Mouse (Mus musculus): ENCODE data around the gene Zfp597. TPM values are rescaled to one million over a fixed set of nuclear protein-coding genes. Genes with fewer than 3 reads are reported as not detected.

Gene Zfp597
- polyA plus RNA-seq, 1 experiment: 6.4 TPM

DNA sequence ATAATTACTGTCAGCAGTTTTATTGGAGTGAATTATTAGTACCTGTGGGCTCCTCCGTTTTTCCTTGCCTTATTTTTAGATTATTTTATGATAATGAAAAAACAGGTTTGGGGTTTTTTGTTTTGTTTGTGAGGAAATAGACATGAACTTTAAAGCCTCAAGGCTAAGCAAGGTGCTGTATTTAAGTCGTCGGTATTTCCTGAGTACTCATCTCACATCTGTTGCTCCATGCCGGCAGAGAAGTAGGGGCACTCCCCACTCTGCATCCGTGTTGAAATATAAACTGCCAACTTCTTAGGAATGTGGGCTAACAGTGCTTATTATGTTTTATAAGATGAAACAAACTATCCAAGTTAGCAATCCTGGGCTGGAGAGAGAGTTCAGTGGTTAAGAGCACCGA is 11.7 kb upstream of the Zfp597 start:
- no peaks in the 10 kb centered on the region for H3K4me1 ChIP-seq (ENCODE audit: control insufficient read depth, insufficient read depth, low read length)
- H3K9me3 ChIP-seq (replicated peaks; ENCODE audit: control insufficient read depth, insufficient read depth, low read length, poor library complexity, severe bottlenecking): no peaks in the 10 kb centered on the region

DNA sequence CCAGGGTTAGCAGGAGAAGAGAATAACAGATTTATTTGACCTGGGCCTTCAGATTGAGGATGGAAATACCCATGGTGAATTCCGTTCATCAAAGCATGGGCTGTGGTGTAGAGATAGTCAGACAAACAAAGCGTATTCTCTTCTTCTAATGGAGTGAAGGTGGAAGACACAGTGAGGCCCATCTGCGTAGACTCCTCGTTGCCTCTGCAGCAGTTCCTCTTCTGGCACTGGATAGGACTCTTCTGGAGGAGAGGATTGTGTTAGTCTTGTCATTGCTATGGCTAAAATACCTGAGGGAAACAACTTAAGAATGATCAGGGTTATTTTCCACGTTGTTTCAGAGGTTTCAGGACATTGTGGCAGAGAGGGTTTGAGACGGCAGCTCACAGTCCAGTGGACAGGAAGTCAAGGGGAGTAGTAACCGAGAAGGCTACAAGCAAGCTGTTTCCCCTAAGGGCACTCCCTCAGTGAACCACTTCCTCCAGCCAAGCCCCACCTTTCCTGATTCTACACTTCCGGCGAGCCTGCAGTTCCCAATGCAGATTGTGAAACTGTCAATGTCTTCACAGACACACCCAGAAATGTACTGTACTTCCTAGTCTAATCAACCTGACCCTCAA is 10.9 kb upstream of the Zfp597 start:
- 0 out of 2 replicates have a peak overlapping the region, but pooled peaks have one; percentile 3 for H3K4me3 ChIP-seq (ENCODE audit: low read depth, low read length)
- TF ChIP-seq CTCF (IDR thresholded peaks at IDR 0.05; ENCODE audit: low read depth, low read length) (no peak), POLR2A (IDR thresholded peaks at IDR 0.05; ENCODE audit: insufficient read depth, low read length) (no peak), EP300 (IDR thresholded peaks at IDR 0.05; ENCODE audit: insufficient read depth, low read depth, low read length) (no peak)
- H3K27ac ChIP-seq (ENCODE audit: insufficient read depth, low read length): peak overlapping the region; percentile 46; the same call in 1 of the 2 replicates
- H3K4me1 ChIP-seq (ENCODE audit: control insufficient read depth, insufficient read depth, low read length): no peaks in the 10 kb centered on the region
- 0 out of 2 replicates have a peak overlapping the region, but pooled peaks have one; percentile 29 for H3K9ac ChIP-seq (ENCODE audit: low read depth, poor library complexity, severe bottlenecking)
- no peaks in the 10 kb centered on the region for H3K27me3 ChIP-seq (ENCODE audit: control insufficient read depth, insufficient read depth, low read length, poor library complexity, severe bottlenecking)
- H3K9me3 ChIP-seq (replicated peaks; ENCODE audit: control insufficient read depth, insufficient read depth, low read length, poor library complexity, severe bottlenecking): no peaks in the 10 kb centered on the region
- peaks cover 13% of the 10 kb centered on the region for H3K36me3 ChIP-seq (ENCODE audit: control insufficient read depth, insufficient read depth, low read length, poor library complexity, severe bottlenecking)

More for the DNA sequence above, 11.7 kb upstream of the Zfp597 start:
- no peaks in the 10 kb centered on the region for H3K27me3 ChIP-seq (ENCODE audit: control insufficient read depth, insufficient read depth, low read length, poor library complexity, severe bottlenecking)
- peaks cover 17% of the 10 kb centered on the region for H3K36me3 ChIP-seq (ENCODE audit: control insufficient read depth, insufficient read depth, low read length, poor library complexity, severe bottlenecking)
- no peak overlapping the region for H3K27ac ChIP-seq (ENCODE audit: insufficient read depth, low read length)
- H3K9ac ChIP-seq (ENCODE audit: low read depth, poor library complexity, severe bottlenecking): no peak overlapping the region
- TF ChIP-seq EP300 (IDR thresholded peaks at IDR 0.05; ENCODE audit: insufficient read depth, low read depth, low read length): no peak
- H3K4me3 ChIP-seq (ENCODE audit: low read depth, low read length): no peak overlapping the region

DNA sequence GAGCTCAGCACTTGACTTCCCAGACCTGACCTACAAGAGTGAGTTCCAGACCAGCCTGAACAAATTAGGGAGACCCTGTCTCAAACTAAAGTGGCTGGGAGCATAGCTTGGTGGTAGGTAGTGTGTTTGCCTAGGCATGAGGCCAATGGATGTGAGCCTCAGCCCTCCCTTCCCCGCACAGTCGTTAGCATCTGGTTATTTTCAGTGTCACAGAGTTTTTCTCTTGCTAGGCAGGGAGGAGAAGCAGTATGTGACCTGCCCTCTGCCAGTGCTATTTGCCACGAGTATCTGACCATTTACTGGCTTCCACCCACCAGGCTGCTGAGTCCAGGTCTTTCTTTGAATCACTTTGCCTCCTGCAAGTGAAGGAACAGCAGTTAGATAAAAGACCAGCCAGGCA is 9.4 kb upstream of the Zfp597 start:
- peaks cover 2% of the 10 kb centered on the region for H3K4me1 ChIP-seq (ENCODE audit: control insufficient read depth, insufficient read depth, low read length)
- no peak overlapping the region for H3K4me3 ChIP-seq (ENCODE audit: low read depth, low read length)
- no peaks in the 10 kb centered on the region for H3K9me3 ChIP-seq (replicated peaks; ENCODE audit: control insufficient read depth, insufficient read depth, low read length, poor library complexity, severe bottlenecking)
- H3K9ac ChIP-seq (ENCODE audit: low read depth, poor library complexity, severe bottlenecking): no peak overlapping the region
- peaks cover 5% of the 10 kb centered on the region; the same call in 1 of the 2 replicates for H3K36me3 ChIP-seq (ENCODE audit: control insufficient read depth, insufficient read depth, low read length, poor library complexity, severe bottlenecking)
- H3K27me3 ChIP-seq (ENCODE audit: control insufficient read depth, insufficient read depth, low read length, poor library complexity, severe bottlenecking): no peaks in the 10 kb centered on the region
- H3K27ac ChIP-seq (ENCODE audit: insufficient read depth, low read length): no peak overlapping the region
- TF ChIP-seq POLR2A (IDR thresholded peaks at IDR 0.05; ENCODE audit: insufficient read depth, low read length) (no peak), CTCF (IDR thresholded peaks at IDR 0.05; ENCODE audit: low read depth, low read length) (no peak), EP300 (IDR thresholded peaks at IDR 0.05; ENCODE audit: insufficient read depth, low read depth, low read length) (no peak)

DNA sequence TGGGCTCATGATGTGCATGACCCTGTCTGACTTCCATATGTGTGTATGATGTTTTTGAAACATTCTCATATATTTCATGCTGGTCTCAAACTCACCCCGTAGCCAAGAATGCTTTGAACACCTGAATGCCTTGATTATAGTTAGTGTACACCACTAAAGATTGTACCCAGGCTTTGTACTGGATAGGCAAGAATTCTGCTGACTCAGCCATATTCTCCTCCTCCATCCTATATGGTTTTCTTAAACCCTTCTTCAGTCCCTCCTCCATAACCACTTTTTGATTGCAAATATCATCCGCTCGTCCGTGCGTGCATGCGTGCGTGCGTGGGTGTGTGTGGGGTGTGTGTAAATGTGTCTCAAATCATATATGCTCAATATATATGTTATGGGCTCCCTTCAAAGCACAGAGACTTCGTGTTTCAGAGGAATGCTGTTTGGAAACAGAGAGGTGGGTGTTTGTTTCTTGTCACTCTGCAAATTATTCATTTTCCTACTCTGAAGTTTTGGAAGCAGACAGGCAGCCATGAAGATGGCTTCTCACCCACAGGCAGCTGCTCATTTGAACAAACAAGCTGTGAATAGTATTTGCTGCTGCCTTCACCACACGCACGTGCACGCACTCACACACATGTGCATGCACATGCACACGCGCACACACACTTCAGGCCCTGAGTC is 7.4 kb upstream of the Zfp597 start:
- peaks cover 2% of the 10 kb centered on the region for H3K4me1 ChIP-seq (ENCODE audit: control insufficient read depth, insufficient read depth, low read length)
- TF ChIP-seq POLR2A (IDR thresholded peaks at IDR 0.05; ENCODE audit: insufficient read depth, low read length) (no peak), CTCF (IDR thresholded peaks at IDR 0.05; ENCODE audit: low read depth, low read length) (no peak), EP300 (IDR thresholded peaks at IDR 0.05; ENCODE audit: insufficient read depth, low read depth, low read length) (no peak)
- H3K4me3 ChIP-seq (ENCODE audit: low read depth, low read length): no peak overlapping the region
- H3K36me3 ChIP-seq (ENCODE audit: control insufficient read depth, insufficient read depth, low read length, poor library complexity, severe bottlenecking): no peaks in the 10 kb centered on the region
- no peaks in the 10 kb centered on the region for H3K9me3 ChIP-seq (replicated peaks; ENCODE audit: control insufficient read depth, insufficient read depth, low read length, poor library complexity, severe bottlenecking)
- H3K27me3 ChIP-seq (ENCODE audit: control insufficient read depth, insufficient read depth, low read length, poor library complexity, severe bottlenecking): no peaks in the 10 kb centered on the region
- no peak overlapping the region for H3K9ac ChIP-seq (ENCODE audit: low read depth, poor library complexity, severe bottlenecking)
- no peak overlapping the region for H3K27ac ChIP-seq (ENCODE audit: insufficient read depth, low read length)

GRCm38 (mm10) chr16:3885065-3885670 is 807 bp upstream of the Zfp597 start:
- no peak overlapping the region for H3K27ac ChIP-seq (ENCODE audit: insufficient read depth, low read length)
- peak overlapping the region; percentile 80 for H3K4me3 ChIP-seq (ENCODE audit: low read depth, low read length)

DNA sequence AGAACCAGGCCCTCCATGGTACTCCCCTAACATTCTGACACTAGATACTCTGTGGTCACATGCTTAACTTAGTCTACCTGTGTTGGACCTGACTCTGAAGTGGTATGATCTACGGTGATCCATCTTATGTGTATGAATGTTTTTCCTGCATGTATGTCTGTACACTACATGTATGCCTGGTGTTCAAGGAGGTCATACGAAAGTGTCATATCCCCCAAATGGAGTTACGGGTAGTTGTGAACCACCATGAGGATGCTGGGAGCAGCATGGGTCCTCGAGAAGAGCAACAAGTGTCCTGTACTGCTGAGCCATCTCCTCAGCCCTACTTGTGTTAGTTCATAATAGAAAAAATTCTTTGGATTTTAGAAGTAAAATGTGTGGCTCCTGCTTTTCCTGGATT is 8.0 kb downstream of the Zfp597 start:
- no peak overlapping the region for H3K27ac ChIP-seq (ENCODE audit: insufficient read depth, low read length)
- H3K9me3 ChIP-seq (replicated peaks; ENCODE audit: control insufficient read depth, insufficient read depth, low read length, poor library complexity, severe bottlenecking): no peaks in the 10 kb centered on the region
- H3K9ac ChIP-seq (ENCODE audit: low read depth, poor library complexity, severe bottlenecking): no peak overlapping the region
- no peaks in the 10 kb centered on the region for H3K27me3 ChIP-seq (ENCODE audit: control insufficient read depth, insufficient read depth, low read length, poor library complexity, severe bottlenecking)
- H3K36me3 ChIP-seq (ENCODE audit: control insufficient read depth, insufficient read depth, low read length, poor library complexity, severe bottlenecking): no peaks in the 10 kb centered on the region
- TF ChIP-seq EP300 (IDR thresholded peaks at IDR 0.05; ENCODE audit: insufficient read depth, low read depth, low read length) (no peak), POLR2A (IDR thresholded peaks at IDR 0.05; ENCODE audit: insufficient read depth, low read length) (no peak), CTCF (IDR thresholded peaks at IDR 0.05; ENCODE audit: low read depth, low read length) (no peak)
- peaks cover 2% of the 10 kb centered on the region for H3K4me1 ChIP-seq (ENCODE audit: control insufficient read depth, insufficient read depth, low read length)
- no peak overlapping the region for H3K4me3 ChIP-seq (ENCODE audit: low read depth, low read length)

More at GRCm38 (mm10) chr16:3885065-3885670, 807 bp upstream of the Zfp597 start:
- H3K9ac ChIP-seq (ENCODE audit: low read depth, poor library complexity, severe bottlenecking): peak overlapping the region; percentile 79
- TF ChIP-seq CTCF (IDR thresholded peaks at IDR 0.05; ENCODE audit: low read depth, low read length) (no peak), POLR2A (IDR thresholded peaks at IDR 0.05; ENCODE audit: insufficient read depth, low read length) (no peak), EP300 (IDR thresholded peaks at IDR 0.05; ENCODE audit: insufficient read depth, low read depth, low read length) (no peak)
- H3K9me3 ChIP-seq (replicated peaks; ENCODE audit: control insufficient read depth, insufficient read depth, low read length, poor library complexity, severe bottlenecking): no peaks in the 10 kb centered on the region
- peaks cover 2% of the 10 kb centered on the region for H3K4me1 ChIP-seq (ENCODE audit: control insufficient read depth, insufficient read depth, low read length)
- no peaks in the 10 kb centered on the region for H3K36me3 ChIP-seq (ENCODE audit: control insufficient read depth, insufficient read depth, low read length, poor library complexity, severe bottlenecking)
- no peaks in the 10 kb centered on the region for H3K27me3 ChIP-seq (ENCODE audit: control insufficient read depth, insufficient read depth, low read length, poor library complexity, severe bottlenecking)

Data from ES-Bruce4 (cell line).